Mouse (Mus musculus) lung, adult 2 months (tissue): Measurements from ENCODE around the gene Ticrr. TPM values are rescaled to one million over a fixed set of nuclear protein-coding genes. Genes with fewer than 3 reads are reported as not detected.

ENCODE experiments used
- DNase-seq: peaks from one replicate; pipeline ENCODE4 v3.0.0; 2022
- H3K4me1 ChIP-seq: fragments of 200-500 bp; 2 replicates; pipeline ENCODE4 v1.6.1; 2011; ENCODE audit warnings: low read length; ENCODE audit not compliant: control insufficient read depth, insufficient read depth
- H3K4me3 ChIP-seq: fragments of 200-500 bp; replicated peaks from 2 replicates; pipeline ENCODE3; 2011; ENCODE audit warnings: low read depth, mild to moderate bottlenecking, control low read depth, low read length; ENCODE audit errors: extremely low read depth
- CTCF ChIP-seq: fragments of 200-500 bp; IDR thresholded peaks from 2 replicates; pipeline ENCODE4 v1.5.1; 2011; ENCODE audit warnings: mild to moderate bottlenecking, low read length, control low read depth; ENCODE audit not compliant: insufficient read depth
- POLR2A ChIP-seq: fragments of 200-500 bp; IDR thresholded peaks from 2 replicates; pipeline ENCODE4 v1.6.1; 2011; ENCODE audit warnings: low read depth, mild to moderate bottlenecking, control low read depth, low read length, borderline replicate concordance; ENCODE audit errors: extremely low read depth
- WGBS: fragments of 180-500 bp; shearing (Covaris S2); methylation state at CpG from one replicate; pipeline ENCODE4 v1.1.7; 2018; 5-methylcytosine and 5-hydroxymethylcytosine counted together
- polyA plus RNA-seq: library from polyadenylated mRNA; depleted of rRNA; stranded (reverse); fragments of >200 nt; gene quantifications from 2 replicates; pipeline ENCODE4 v1.2.3, GENCODE M21; 2012; rRNA removed

The Ticrr gene
- polyA plus RNA-seq, 1 experiment, result 0.12 TPM

DNA sequence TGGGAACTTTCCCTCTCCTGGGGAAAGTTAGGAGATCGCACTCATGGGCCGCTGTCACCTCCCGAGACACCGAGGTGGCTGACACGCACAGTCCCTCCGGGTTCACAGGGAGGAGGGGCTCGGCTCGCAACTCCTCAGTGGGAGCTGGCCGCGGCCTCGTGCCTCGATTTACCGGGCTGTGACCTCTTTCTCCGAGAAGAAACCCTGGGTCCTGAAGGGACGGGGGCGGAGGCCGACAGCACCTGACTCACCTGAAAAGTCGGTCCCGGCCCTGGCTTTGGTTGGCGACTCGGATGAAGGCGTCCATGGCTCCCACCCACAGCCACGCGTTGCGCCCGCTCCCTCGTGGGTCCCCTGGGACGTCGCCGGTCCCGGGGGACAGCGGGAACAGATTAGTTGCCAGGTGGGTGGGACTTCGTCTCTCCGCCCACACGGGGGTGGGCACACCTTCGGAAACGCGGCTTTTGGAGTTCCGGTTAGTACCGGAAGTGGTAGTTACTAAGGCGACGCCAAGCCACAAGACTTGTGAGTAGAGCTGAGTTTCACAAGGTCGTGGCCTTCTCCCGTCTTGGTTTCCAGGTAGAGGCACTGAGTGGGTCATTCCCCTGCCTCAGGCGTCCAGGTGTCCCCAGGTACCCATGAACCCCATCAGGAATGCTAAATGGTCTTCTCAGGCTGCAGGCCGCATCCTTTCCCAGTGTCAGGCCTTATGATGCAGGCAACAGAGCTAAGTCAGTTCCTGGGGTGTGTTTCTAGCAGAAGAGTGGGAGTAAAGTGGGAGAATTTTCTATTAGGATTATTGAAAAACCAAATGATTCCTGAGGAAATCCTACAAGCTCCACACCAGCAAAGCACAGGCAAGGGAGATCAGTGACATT, 82.9 kb downstream of the Ticrr start, which contains the start of the genes Pex11a and Wdr93:
Gene Pex11a, minus strand, starts transcription at position 473 of the 878 bp plus-strand sequence.
Gene Wdr93, plus strand, starts transcription at position 505 of the 878 bp plus-strand sequence.
- Histone ChIP-seq H3K4me1 (no peaks in the 10 kb centered on the region), H3K4me3 (peak within 1 kb of the TSS; percentile 77)
- TF ChIP-seq POLR2A (peak; percentile 39; the same call in 1 of the 2 replicates), CTCF (no peak)
- peak; percentile 80 for DNase-seq
- WGBS, result 3% methylated on average over 46 of the region's 46 CpGs

GRCm38 (mm10) chr7:79744051-79744450, 84.1 kb downstream of the Ticrr start:
- 93% methylated on average over 9 of the region's 9 CpGs for WGBS
- H3K4me1 ChIP-seq, result no peaks in the 10 kb centered on the region
- TF ChIP-seq POLR2A, result no peak
- no peak for TF ChIP-seq CTCF
- no peak for DNase-seq
- no peak overlapping the region for H3K4me3 ChIP-seq

DNA sequence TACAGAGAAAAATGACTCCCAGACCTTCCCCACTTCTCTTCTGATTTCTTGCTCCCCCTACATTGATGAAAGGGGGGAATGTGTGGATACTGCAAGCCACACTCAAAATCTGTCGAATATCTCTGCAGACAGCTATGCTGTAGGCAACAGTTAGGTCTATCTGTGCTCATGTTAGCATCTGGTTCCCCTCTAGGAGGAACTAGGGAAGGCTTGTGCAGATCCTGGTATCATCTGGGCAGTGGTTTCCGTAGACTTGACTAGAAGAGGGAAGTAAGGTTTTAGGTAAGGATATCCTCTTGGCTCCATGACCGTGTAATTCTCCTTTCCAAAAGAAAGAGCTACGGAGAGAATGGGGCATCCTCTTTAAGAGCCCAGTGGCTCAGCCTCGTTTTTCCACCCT, 84.6 kb downstream of the Ticrr start:
- Histone ChIP-seq H3K4me3 (no peak overlapping the region), H3K4me1 (no peaks in the 10 kb centered on the region)
- DNase-seq, result no peak
- 68% methylated on average over 5 of the region's 5 CpGs for WGBS
- TF ChIP-seq POLR2A, result no peak
- TF ChIP-seq CTCF, result no peak

DNA sequence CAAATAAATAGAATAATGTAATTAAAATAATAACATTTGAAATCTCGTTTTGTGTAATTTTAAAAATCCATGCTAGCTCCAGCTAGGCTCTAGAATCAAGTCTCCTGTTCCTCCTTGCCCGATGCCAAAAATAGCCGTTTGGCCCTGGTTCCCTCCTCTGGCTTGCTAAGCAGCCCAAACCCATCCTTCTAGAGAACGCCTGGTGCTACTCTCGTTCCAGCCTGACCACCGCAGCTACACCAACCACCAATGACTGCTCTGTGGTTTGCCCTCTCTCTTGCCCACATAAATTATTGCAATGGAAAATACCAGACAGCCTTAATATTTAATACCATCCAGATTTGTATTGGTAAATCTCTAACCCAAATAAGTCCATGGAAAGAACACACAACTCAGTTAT, 87.7 kb downstream of the Ticrr start:
- TF ChIP-seq POLR2A, result no peak
- TF ChIP-seq CTCF, result no peak
- no peak overlapping the region for H3K4me3 ChIP-seq
- WGBS, result 66% methylated on average over 6 of the region's 6 CpGs
- no peaks in the 10 kb centered on the region for H3K4me1 ChIP-seq
- DNase-seq, result no peak

Other genes starting within 250 kb of the Ticrr start
- gene Polg, start 193.8 kb upstream of the Ticrr start, polyA plus RNA-seq, result 57.5 and 61.4 TPM in 2 replicates
- gene Rhcg, start 42.5 kb upstream of the Ticrr start, polyA plus RNA-seq, result not detected in 2 replicates
- 3.5 and 3.8 TPM in 2 replicates for gene Kif7, start 55.5 kb downstream of the Ticrr start, polyA plus RNA-seq
- 48.1 and 83.8 TPM in 2 replicates for gene Plin1, start 72.7 kb downstream of the Ticrr start, polyA plus RNA-seq
- gene Pex11a, start 82.9 kb downstream of the Ticrr start, polyA plus RNA-seq, result 17.9 and 18.6 TPM in 2 replicates
- gene Wdr93, start 83.0 kb downstream of the Ticrr start, polyA plus RNA-seq, result 1.7 and 1.8 TPM in 2 replicates
- 18.8 and 27.6 TPM in 2 replicates for gene Mesp1, start 133.6 kb downstream of the Ticrr start, polyA plus RNA-seq
- gene Mesp2, start 150.5 kb downstream of the Ticrr start, polyA plus RNA-seq, result 7.6 and 8.6 TPM in 2 replicates
- gene Anpep, start 200.9 kb downstream of the Ticrr start, polyA plus RNA-seq, result 72.8 and 80.7 TPM in 2 replicates